Mouse (Mus musculus) small intestine, adult 10 weeks (tissue): ENCODE data around the gene Duxbl2. TPM values are rescaled to one million over a fixed set of nuclear protein-coding genes. Genes with fewer than 3 reads are reported as not detected.

Experiments used
- polyA plus RNA-seq: library from polyadenylated mRNA; stranded (reverse); fragments of 350-450 nt; fragmentation: Illumina TruSeq; extraction: RNeasy Lipid Tissue Mini Kit (QIAGEN cat#74804); gene quantifications from one replicate; pipeline ENCODE4 v1.2.3, GENCODE M21; 2014; ENCODE audit warnings: low replicate concordance

Duxbl2 gene
- polyA plus RNA-seq = 0.48 TPM

DNA sequence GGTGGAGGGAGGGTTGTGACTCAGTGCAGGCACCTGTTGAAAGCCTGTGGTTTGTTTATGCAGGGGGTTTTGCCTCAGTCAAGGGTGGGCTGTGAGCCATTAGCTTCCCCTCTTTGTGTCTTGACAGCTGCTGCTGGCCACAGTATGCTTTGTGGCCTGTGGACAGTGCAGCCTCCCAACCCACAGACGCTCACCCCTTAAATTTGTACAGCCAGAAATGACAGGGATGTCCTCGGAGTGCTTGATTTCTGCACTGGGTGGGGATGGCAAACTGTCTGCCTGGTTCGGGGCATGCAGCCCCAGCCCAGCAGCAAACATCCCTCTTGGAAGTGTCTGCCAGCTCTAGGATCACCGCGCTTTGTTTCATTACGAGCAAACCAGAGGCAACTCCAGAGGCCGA is at the start of gene Duxbl2:
Gene Duxbl2 (plus strand): TSS at position 200 of the 400 bp plus-strand sequence.

DNA sequence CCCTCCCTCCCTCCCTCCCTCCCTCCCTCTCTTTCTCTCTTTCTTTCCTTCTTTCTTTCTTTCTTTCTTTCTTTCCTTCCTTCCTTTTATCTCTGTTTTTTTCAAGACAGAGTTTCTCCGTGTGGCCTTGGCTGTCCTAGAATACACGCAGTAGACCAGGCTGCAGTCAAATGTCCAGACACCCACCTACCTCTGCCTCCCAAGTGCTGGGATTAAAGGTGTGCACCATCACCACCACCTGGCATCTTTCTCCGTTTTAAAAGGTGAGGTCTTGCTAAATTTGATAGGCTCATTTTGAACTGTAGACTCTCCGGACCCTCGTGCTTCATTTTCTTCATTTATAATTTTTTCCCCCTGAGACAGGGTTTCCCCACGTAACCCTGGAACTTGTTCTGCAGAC is 36.9 kb upstream of the Duxbl2 start, which contains the start of gene Cphx2:
Gene Cphx2 (plus strand): TSS at position 301 of the 400 bp plus-strand sequence.

DNA sequence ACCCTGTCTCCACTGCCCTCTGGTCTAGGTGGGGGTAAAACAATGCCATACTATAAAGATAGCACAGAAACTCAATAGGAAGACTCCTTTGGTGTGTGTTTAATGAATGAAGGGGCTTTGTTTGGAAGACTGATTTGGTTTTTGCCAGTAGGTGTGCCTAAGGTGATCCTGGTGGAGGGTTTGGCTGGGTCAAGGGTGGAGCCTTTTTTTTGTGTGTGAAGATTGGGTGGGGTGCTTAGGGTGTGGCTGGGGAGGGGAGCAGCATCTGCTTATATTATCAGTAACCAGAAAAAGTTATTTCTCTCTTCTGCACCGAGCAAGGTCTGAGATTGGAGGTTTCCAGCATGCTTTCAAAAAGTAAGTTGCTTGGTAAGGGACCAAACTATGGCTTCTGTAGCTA is 36.2 kb upstream of the Duxbl2 start, which contains the start of gene Cphx3:
Gene Cphx3 (plus strand): TSS at position 301 of the 400 bp plus-strand sequence.

Other genes with a start within 250 kb of the Duxbl2 start
- not detected for gene Plac9a, start 215.2 kb upstream of the Duxbl2 start, polyA plus RNA-seq
- 15.9 TPM for gene Tmem254a, start 190.7 kb upstream of the Duxbl2 start, polyA plus RNA-seq
- not detected for gene Cphx1, start 180.0 kb upstream of the Duxbl2 start, polyA plus RNA-seq
- not detected for gene Duxbl1, start 139.8 kb upstream of the Duxbl2 start, polyA plus RNA-seq
- 1.6 TPM for gene Gm9780, start 75.6 kb upstream of the Duxbl2 start, polyA plus RNA-seq
- gene Tmem254c, start 51.0 kb upstream of the Duxbl2 start, polyA plus RNA-seq = not detected
- gene Cphx2, start 36.8 kb upstream of the Duxbl2 start, polyA plus RNA-seq = not detected
- gene Cphx3, start 36.1 kb upstream of the Duxbl2 start, polyA plus RNA-seq = not detected
- gene Plac9b, start 64.1 kb downstream of the Duxbl2 start, polyA plus RNA-seq = not detected
- 47.7 TPM for gene Tmem254b, start 88.7 kb downstream of the Duxbl2 start, polyA plus RNA-seq
- gene Duxbl3, start 139.6 kb downstream of the Duxbl2 start, polyA plus RNA-seq = not detected